In genomic region chr8:64590456-64590855, GRCm38 (mm10) we compare ENCODE assay signal across 21 mouse cellular contexts.
DNase-seq lines count a peak whose midpoint lies in the region; ATAC-seq lines count a peak whose summit lies in the region.
"Had no signal": no experiment of that assay in that cellular context is flagged by ENCODE, and none has a peak within 500 bp of the region (broad histone marks: within the 10 kb centered on the region; RNA-seq: fewer than 3 reads in every experiment).

No protein-coding gene starts in this region.

- H3K27ac ChIP-seq in hindbrain, embryonic 15.5 days (replicated peaks) = no peak overlapping the region
- no peak overlapping the region for H3K27ac ChIP-seq in hindbrain, embryonic 11.5 days (ENCODE audit: low read depth, low read length)
- no peak overlapping the region for H3K27ac ChIP-seq in midbrain, embryonic 13.5 days
- H3K27ac ChIP-seq in midbrain, embryonic 16.5 days (ENCODE audit: low read length) = no peak overlapping the region
- H3K27ac ChIP-seq: embryonic facial prominence, embryonic 13.5 days; embryonic facial prominence, embryonic 15.5 days; forebrain, embryonic 10.5 days; forebrain, embryonic 12.5 days had no signal

- H3K9me3 ChIP-seq in hindbrain, embryonic 15.5 days = no peaks in the 10 kb centered on the region
- no peaks in the 10 kb centered on the region for H3K9me3 ChIP-seq in hindbrain, embryonic 11.5 days (ENCODE audit: control insufficient read depth, low read length)
- H3K9me3 ChIP-seq in midbrain, embryonic 13.5 days = no peaks in the 10 kb centered on the region
- no peaks in the 10 kb centered on the region for H3K9me3 ChIP-seq in midbrain, embryonic 16.5 days (replicated peaks; ENCODE audit: control insufficient read depth, low read length, poor library complexity, severe bottlenecking)
- H3K9me3 ChIP-seq: embryonic facial prominence, embryonic 13.5 days; embryonic facial prominence, embryonic 15.5 days; forebrain, embryonic 10.5 days; forebrain, embryonic 12.5 days had no signal

- H3K4me2 ChIP-seq in hindbrain, embryonic 15.5 days = no peak overlapping the region
- H3K4me2 ChIP-seq in hindbrain, embryonic 11.5 days (replicated peaks; ENCODE audit: low read depth, low read length) = no peak overlapping the region
- H3K4me2 ChIP-seq in midbrain, embryonic 13.5 days (replicated peaks) = no peak overlapping the region
- H3K4me2 ChIP-seq in midbrain, embryonic 16.5 days (ENCODE audit: low read length) = no peak overlapping the region
- H3K4me2 ChIP-seq: embryonic facial prominence, embryonic 13.5 days; embryonic facial prominence, embryonic 15.5 days; forebrain, embryonic 12.5 days had no signal

- H3K4me1 ChIP-seq in hindbrain, embryonic 15.5 days (replicated peaks) = no peaks in the 10 kb centered on the region
- H3K4me1 ChIP-seq in hindbrain, embryonic 11.5 days (replicated peaks; ENCODE audit: control insufficient read depth, insufficient read depth, low read length) = no peaks in the 10 kb centered on the region
- H3K4me1 ChIP-seq in midbrain, embryonic 13.5 days (replicated peaks) = no peaks in the 10 kb centered on the region
- no peaks in the 10 kb centered on the region for H3K4me1 ChIP-seq in midbrain, embryonic 16.5 days (ENCODE audit: control insufficient read depth, insufficient read depth, low read length)
- H3K4me1 ChIP-seq: embryonic facial prominence, embryonic 13.5 days; embryonic facial prominence, embryonic 15.5 days; forebrain, embryonic 10.5 days; forebrain, embryonic 12.5 days had no signal

- H3K27me3 ChIP-seq in hindbrain, embryonic 15.5 days = no peaks in the 10 kb centered on the region
- H3K27me3 ChIP-seq in hindbrain, embryonic 11.5 days (ENCODE audit: control insufficient read depth, insufficient read depth, low read length) = no peaks in the 10 kb centered on the region
- H3K27me3 ChIP-seq in midbrain, embryonic 13.5 days = no peaks in the 10 kb centered on the region
- no peaks in the 10 kb centered on the region for H3K27me3 ChIP-seq in midbrain, embryonic 16.5 days (ENCODE audit: control insufficient read depth, insufficient read depth, low read depth, low read length)
- H3K27me3 ChIP-seq: embryonic facial prominence, embryonic 13.5 days; embryonic facial prominence, embryonic 15.5 days; forebrain, embryonic 12.5 days had no signal

- ATAC-seq in hindbrain, embryonic 15.5 days (ENCODE audit: low FRiP score, low read depth) = 0 out of 2 replicates have a peak, but pooled peaks have one; percentile 51
- ATAC-seq in hindbrain, embryonic 11.5 days (ENCODE audit: low FRiP score) = no peak
- 0 out of 2 replicates have a peak, but pooled peaks have one; percentile 43 for ATAC-seq in midbrain, embryonic 13.5 days
- ATAC-seq in midbrain, embryonic 16.5 days = no peak
- ATAC-seq: forebrain, embryonic 14.5 days; forebrain, embryonic 16.5 days had no signal

- peaks cover 25% of the 10 kb centered on the region for H3K36me3 ChIP-seq in hindbrain, embryonic 15.5 days
- H3K36me3 ChIP-seq in hindbrain, embryonic 11.5 days (ENCODE audit: control insufficient read depth, insufficient read depth, low read length) = no peaks in the 10 kb centered on the region
- peaks cover 48% of the 10 kb centered on the region for H3K36me3 ChIP-seq in midbrain, embryonic 13.5 days
- peaks cover 14% of the 10 kb centered on the region for H3K36me3 ChIP-seq in midbrain, embryonic 16.5 days (ENCODE audit: control insufficient read depth, insufficient read depth, low read length)
- H3K36me3 ChIP-seq: embryonic facial prominence, embryonic 15.5 days had no signal

- H3K9ac ChIP-seq in hindbrain, embryonic 15.5 days = no peak overlapping the region
- H3K9ac ChIP-seq in hindbrain, embryonic 11.5 days (ENCODE audit: low read depth, low read length) = no peak overlapping the region
- H3K9ac ChIP-seq in midbrain, embryonic 13.5 days (replicated peaks) = no peak overlapping the region
- no peak overlapping the region for H3K9ac ChIP-seq in midbrain, embryonic 16.5 days (ENCODE audit: low read depth, low read length)
- H3K9ac ChIP-seq: embryonic facial prominence, embryonic 13.5 days; embryonic facial prominence, embryonic 15.5 days; forebrain, embryonic 12.5 days had no signal

- no peak overlapping the region for H3K4me3 ChIP-seq in hindbrain, embryonic 15.5 days
- no peak overlapping the region for H3K4me3 ChIP-seq in hindbrain, embryonic 11.5 days (ENCODE audit: low read depth, low read length)
- no peak overlapping the region for H3K4me3 ChIP-seq in midbrain, embryonic 13.5 days (replicated peaks)
- no peak overlapping the region for H3K4me3 ChIP-seq in midbrain, embryonic 16.5 days (ENCODE audit: low read depth, low read length)
- H3K4me3 ChIP-seq: embryonic facial prominence, embryonic 13.5 days; embryonic facial prominence, embryonic 15.5 days; erythroblast, embryonic 14.5 days; forebrain, embryonic 10.5 days; forebrain, embryonic 12.5 days had no signal

- DNase-seq in hindbrain, embryonic 11.5 days (ENCODE audit: low spot score) = no peak
- DNase-seq: adrenal gland, adult 2 months; adrenal gland, postnatal 10 days; adrenal gland, postnatal 25 days; cerebellum, adult 11 months; cerebellum, adult 18-20 months; cerebellum, adult 8-10 months; cerebellum, adult 9-11 months; cerebellum, postnatal 14 days; cerebellum, postnatal 36 days; embryo, embryonic 11 days had no signal

- 84% methylated on average over 1 of the region's 1 CpGs for whole genome bisulfite sequencing in hindbrain, embryonic 15.5 days
- 90% methylated on average over 1 of the region's 1 CpGs for WGBS in hindbrain, embryonic 11.5 days
- 100% methylated on average over 1 of the region's 1 CpGs for WGBS in midbrain, embryonic 13.5 days
- WGBS in midbrain, embryonic 16.5 days = 100% methylated on average over 1 of the region's 1 CpGs

Comparison
In these comparisons a context has a peak if more than half of its experiments do, and no peak if none do; other contexts are left out.
1. ATAC-seq: peak in hindbrain, embryonic 15.5 days (single experiment) and midbrain, embryonic 13.5 days (single experiment); none in hindbrain, embryonic 11.5 days (single experiment) and midbrain, embryonic 16.5 days (single experiment).